Mouse (Mus musculus): ENCODE data around the gene Slc25a34. TPM values are rescaled to one million over a fixed set of nuclear protein-coding genes. Genes with fewer than 3 reads are reported as not detected.

Slc25a34 gene
- polyA plus RNA-seq, 1 experiment = 0.13 TPM

- no peak overlapping the region for H3ac ChIP-seq (ENCODE audit: control insufficient read depth, insufficient read length, low read depth)
- TF ChIP-seq USF1 (IDR thresholded peaks at IDR 0.05; ENCODE audit: low read depth) (no peak), CEBPB (IDR thresholded peaks at IDR 0.05; ENCODE audit: low read depth) (no peak), MAX (IDR thresholded peaks at IDR 0.05) (no peak), MYOG (IDR thresholded peaks at IDR 0.05; ENCODE audit: control insufficient read depth, extremely low read depth, insufficient read length) (no peak)
- no peaks in the 10 kb centered on the region for H3K27me3 ChIP-seq (ENCODE audit: control insufficient read depth, insufficient read depth, insufficient read length)
- H3K36me3 ChIP-seq (ENCODE audit: control insufficient read depth, insufficient read depth) = no peaks in the 10 kb centered on the region
- no peaks in the 10 kb centered on the region for H3K79me3 ChIP-seq (ENCODE audit: low read depth)
- H3K4me3 ChIP-seq (ENCODE audit: insufficient read depth, poor library complexity, severe bottlenecking) = no peak overlapping the region
- H3K79me2 ChIP-seq (ENCODE audit: control insufficient read depth, insufficient read depth) = no peaks in the 10 kb centered on the region
Observed at GRCm38 (mm10) chr4:141622580-141622979, 1.0 kb downstream of the Slc25a34 start.

- Histone ChIP-seq H3K79me2 (ENCODE audit: control insufficient read depth, insufficient read depth) (no peaks in the 10 kb centered on the region), H3ac (ENCODE audit: control insufficient read depth, insufficient read length, low read depth) (no peak overlapping the region), H3K4me3 (ENCODE audit: insufficient read depth, poor library complexity, severe bottlenecking) (no peak overlapping the region), H3K27me3 (ENCODE audit: control insufficient read depth, insufficient read depth, insufficient read length) (no peaks in the 10 kb centered on the region), H3K79me3 (ENCODE audit: low read depth) (no peaks in the 10 kb centered on the region), H3K36me3 (ENCODE audit: control insufficient read depth, insufficient read depth) (no peaks in the 10 kb centered on the region)
- TF ChIP-seq FOSL1 (IDR thresholded peaks at IDR 0.05; ENCODE audit: insufficient read depth, low read length, poor library complexity, severe bottlenecking) (no peak), CEBPB (IDR thresholded peaks at IDR 0.05; ENCODE audit: low read depth) (no peak), USF1 (IDR thresholded peaks at IDR 0.05; ENCODE audit: low read depth) (no peak)
Observed at GRCm38 (mm10) chr4:141622091-141622490, 1.5 kb downstream of the Slc25a34 start.

- TF ChIP-seq CTCF (IDR thresholded peaks at IDR 0.05; ENCODE audit: control insufficient read depth, insufficient read depth, insufficient read length) (no peak), MYOD1 (IDR thresholded peaks at IDR 0.05; ENCODE audit: control insufficient read depth, insufficient read length, low read depth) (no peak), MAX (IDR thresholded peaks at IDR 0.05) (no peak)
- Histone ChIP-seq H3K27me3 (ENCODE audit: control insufficient read depth, insufficient read depth, insufficient read length) (no peaks in the 10 kb centered on the region), H3K79me2 (ENCODE audit: control insufficient read depth, insufficient read depth) (no peaks in the 10 kb centered on the region), H3K36me3 (ENCODE audit: control insufficient read depth, insufficient read depth) (no peaks in the 10 kb centered on the region), H3K79me3 (ENCODE audit: low read depth) (no peaks in the 10 kb centered on the region), H3K4me3 (ENCODE audit: insufficient read depth, poor library complexity, severe bottlenecking) (no peak overlapping the region), H3ac (ENCODE audit: control insufficient read depth, insufficient read length, low read depth) (no peak overlapping the region)
Observed at GRCm38 (mm10) chr4:141621297-141621696, 2.3 kb downstream of the Slc25a34 start.

- H3K27me3 ChIP-seq (ENCODE audit: control insufficient read depth, insufficient read depth, insufficient read length) = no peaks in the 10 kb centered on the region
- no peaks in the 10 kb centered on the region for H3K36me3 ChIP-seq (ENCODE audit: control insufficient read depth, insufficient read depth)
- TF ChIP-seq USF1 (IDR thresholded peaks at IDR 0.05; ENCODE audit: low read depth) (peak; percentile 20), CTCF (IDR thresholded peaks at IDR 0.05; ENCODE audit: control insufficient read depth, insufficient read depth, insufficient read length) (no peak)
- no peaks in the 10 kb centered on the region for H3K79me2 ChIP-seq (ENCODE audit: control insufficient read depth, insufficient read depth)
- H3K79me3 ChIP-seq (ENCODE audit: low read depth) = no peaks in the 10 kb centered on the region
- no peak overlapping the region for H3K4me3 ChIP-seq (ENCODE audit: insufficient read depth, poor library complexity, severe bottlenecking)
- H3ac ChIP-seq (ENCODE audit: control insufficient read depth, insufficient read length, low read depth) = no peak overlapping the region
Observed at GRCm38 (mm10) chr4:141619299-141619883, 4.2 kb downstream of the Slc25a34 start.

- Histone ChIP-seq H3K36me3 (ENCODE audit: control insufficient read depth, insufficient read depth) (no peaks in the 10 kb centered on the region), H3ac (ENCODE audit: control insufficient read depth, insufficient read length, low read depth) (no peak within 1 kb of the TSS), H3K79me2 (ENCODE audit: control insufficient read depth, insufficient read depth) (no peaks in the 10 kb centered on the region), H3K4me3 (ENCODE audit: insufficient read depth, poor library complexity, severe bottlenecking) (no peak within 1 kb of the TSS), H3K27me3 (ENCODE audit: control insufficient read depth, insufficient read depth, insufficient read length) (no peaks in the 10 kb centered on the region), H3K79me3 (ENCODE audit: low read depth) (no peaks in the 10 kb centered on the region)
- TF ChIP-seq MYOD1 (IDR thresholded peaks at IDR 0.05; ENCODE audit: control insufficient read depth, insufficient read length, low read depth) (no peak), MAX (IDR thresholded peaks at IDR 0.05) (no peak), FOSL1 (IDR thresholded peaks at IDR 0.05; ENCODE audit: insufficient read depth, low read length, poor library complexity, severe bottlenecking) (no peak), USF1 (IDR thresholded peaks at IDR 0.05; ENCODE audit: low read depth) (no peak), CTCF (IDR thresholded peaks at IDR 0.05; ENCODE audit: control insufficient read depth, insufficient read depth, insufficient read length) (no peak), CEBPB (IDR thresholded peaks at IDR 0.05; ENCODE audit: low read depth) (no peak), MYOG (IDR thresholded peaks at IDR 0.05; ENCODE audit: control insufficient read depth, extremely low read depth, insufficient read length) (no peak)
Observed at GRCm38 (mm10) chr4:141618565-141619243, 4.9 kb downstream of the Slc25a34 start, which contains the start of gene Tmem82. Gene Tmem82 (minus strand): TSS chr4:141618633.

GRCm38 (mm10) chr4:141617863-141618564 is 5.6 kb downstream of the Slc25a34 start:
- no peak overlapping the region for H3ac ChIP-seq (ENCODE audit: control insufficient read depth, insufficient read length, low read depth)
- no peaks in the 10 kb centered on the region for H3K79me3 ChIP-seq (ENCODE audit: low read depth)
- no peak overlapping the region for H3K4me3 ChIP-seq (ENCODE audit: insufficient read depth, poor library complexity, severe bottlenecking)
- TF ChIP-seq USF1 (IDR thresholded peaks at IDR 0.05; ENCODE audit: low read depth) (no peak), CEBPB (IDR thresholded peaks at IDR 0.05; ENCODE audit: low read depth) (no peak), FOSL1 (IDR thresholded peaks at IDR 0.05; ENCODE audit: insufficient read depth, low read length, poor library complexity, severe bottlenecking) (no peak), MYOD1 (IDR thresholded peaks at IDR 0.05; ENCODE audit: control insufficient read depth, insufficient read length, low read depth) (no peak), CTCF (IDR thresholded peaks at IDR 0.05; ENCODE audit: control insufficient read depth, insufficient read depth, insufficient read length) (no peak), MYOG (IDR thresholded peaks at IDR 0.05; ENCODE audit: control insufficient read depth, extremely low read depth, insufficient read length) (no peak), MAX (IDR thresholded peaks at IDR 0.05) (no peak)
- no peaks in the 10 kb centered on the region for H3K36me3 ChIP-seq (ENCODE audit: control insufficient read depth, insufficient read depth)
- no peaks in the 10 kb centered on the region for H3K79me2 ChIP-seq (ENCODE audit: control insufficient read depth, insufficient read depth)
- H3K27me3 ChIP-seq (ENCODE audit: control insufficient read depth, insufficient read depth, insufficient read length) = no peaks in the 10 kb centered on the region
